ENCODE assay signal across 19 mouse cellular contexts in the genomic region with DNA sequence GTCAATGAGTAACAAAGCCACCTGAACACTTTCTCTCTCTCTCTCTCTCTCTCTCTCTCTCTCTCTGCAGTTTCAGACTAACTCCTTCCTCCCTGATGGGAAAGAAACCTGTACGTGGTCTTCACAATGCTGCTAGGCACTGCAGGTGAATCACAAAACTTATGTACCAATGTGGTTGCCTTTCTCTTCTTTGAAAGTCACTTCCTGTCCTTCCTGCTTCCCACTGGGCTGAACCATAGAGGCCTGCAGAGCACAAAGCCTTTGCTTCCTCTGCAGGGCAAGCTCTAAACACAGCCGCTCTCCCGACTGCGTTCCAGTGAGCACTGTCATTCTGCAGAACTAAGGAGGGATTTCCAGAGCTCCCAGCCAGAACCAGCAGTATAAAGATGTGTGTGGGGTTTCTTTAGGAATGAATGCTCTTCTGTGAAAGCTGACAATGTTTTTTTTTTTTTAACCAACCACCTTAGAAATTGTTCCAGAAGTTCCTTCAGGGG.
"Had no signal": no experiment of that assay in that cellular context is flagged by ENCODE, and none has a peak within 500 bp of the region (broad histone marks: within the 10 kb centered on the region; RNA-seq: fewer than 3 reads in every experiment).

No protein-coding gene starts in this region.

- DNase-seq: lung, adult 18-20 months; lung, embryonic 14.5 days; lung, postnatal 10 days; lung, postnatal 4 days; midbrain, embryonic 14.5 days; retina, postnatal 1 day; right cerebral cortex, adult 18-20 months; right cerebral cortex, postnatal 25 days; right cerebral cortex, postnatal 4 days; spleen, adult 18-20 months; thymus, adult 18-20 months; thymus, postnatal 14 days; thymus, postnatal 36 days had no signal

- H3K4me3 ChIP-seq: midbrain, embryonic 10.5 days; midbrain, embryonic 12.5 days; myocyte; neural tube, embryonic 13.5 days; neural tube, embryonic 15.5 days had no signal

- H3K4me2 ChIP-seq: lung, embryonic 14.5 days; midbrain, embryonic 12.5 days; neural tube, embryonic 13.5 days; neural tube, embryonic 15.5 days had no signal

- H3K36me3 ChIP-seq: midbrain, embryonic 10.5 days; midbrain, embryonic 12.5 days; neural tube, embryonic 13.5 days; neural tube, embryonic 15.5 days had no signal

- H3K9ac ChIP-seq: lung, embryonic 14.5 days; midbrain, embryonic 12.5 days; neural tube, embryonic 13.5 days; neural tube, embryonic 15.5 days had no signal

- H3K27me3 ChIP-seq: midbrain, embryonic 12.5 days; neural tube, embryonic 13.5 days; neural tube, embryonic 15.5 days had no signal

- H3K27ac ChIP-seq: midbrain, embryonic 10.5 days; midbrain, embryonic 12.5 days; neural tube, embryonic 13.5 days; neural tube, embryonic 15.5 days had no signal

- ATAC-seq: midbrain, embryonic 16.5 days had no signal

- H3K9me3 ChIP-seq: midbrain, embryonic 10.5 days; midbrain, embryonic 12.5 days; neural tube, embryonic 13.5 days; neural tube, embryonic 15.5 days had no signal
